Mouse (Mus musculus) CH12.LX (cell line): Measurements from ENCODE around the gene Grin3a. TPM values are rescaled to one million over a fixed set of nuclear protein-coding genes. Genes with fewer than 3 reads are reported as not detected.

ENCODE experiments used
- DNase-seq: peaks from one replicate; pipeline ENCODE4 v3.0.0-alpha.2; 2013; ENCODE audit errors: extremely low read depth
- H3K27ac ChIP-seq: 2 replicates; pipeline ENCODE4 v1.5.1; 2012; ENCODE audit warnings: low read depth, mild to moderate bottlenecking, control low read depth, moderate library complexity; ENCODE audit not compliant: insufficient read depth
- H3K27me3 ChIP-seq: replicated peaks from 2 replicates; pipeline ENCODE3; 2012; ENCODE audit warnings: inconsistent platforms
- H3K36me3 ChIP-seq, 2 experiments: replicated peaks in 1 of 2; 2 replicates each; pipeline versions ENCODE3 to v1.6.1; 2012; ENCODE audit warnings: inconsistent platforms in 1 of 2, low read length in 1 of 2, mild to moderate bottlenecking in 1 of 2, mixed read lengths in 1 of 2, moderate library complexity in 1 of 2; ENCODE audit not compliant: control insufficient read depth in 1 of 2, insufficient read depth in 1 of 2
- H3K4me1 ChIP-seq, 2 experiments: 2 replicates each; pipeline ENCODE4 v1.6.1; 2012; ENCODE audit warnings: inconsistent platforms in 1 of 2, moderate library complexity in 1 of 2; ENCODE audit not compliant: insufficient read depth in 2 of 2, control insufficient read depth in 1 of 2
- H3K4me2 ChIP-seq: 2 replicates; pipeline ENCODE4 v1.6.1; 2012; ENCODE audit warnings: low read depth, mild to moderate bottlenecking, control low read depth; ENCODE audit not compliant: poor library complexity, insufficient read depth, severe bottlenecking
- H3K4me3 ChIP-seq, 3 experiments: fragments of 150-350 bp in 1 of 3; sonication (generic) in 1 of 3; replicated peaks in 1 of 3; 2 replicates each; pipeline versions ENCODE3 to v1.5.1; 2011 to 2012; ENCODE audit warnings: low read depth in 2 of 3, low read length in 2 of 3, mild to moderate bottlenecking in 2 of 3, moderate library complexity in 2 of 3, control low read depth in 1 of 3, improper control_type of control experiment in 1 of 3, inconsistent platforms in 1 of 3, mixed read lengths in 1 of 3; ENCODE audit not compliant: poor library complexity in 1 of 3
- H3K79me2 ChIP-seq: replicated peaks from 2 replicates; pipeline ENCODE4 v1.6.1; 2012; ENCODE audit warnings: mild to moderate bottlenecking, moderate library complexity; ENCODE audit not compliant: control insufficient read depth, poor library complexity, insufficient read depth, severe bottlenecking; ENCODE audit errors: extremely low read depth
- H3K9ac ChIP-seq: 2 replicates; pipeline ENCODE4 v1.6.1; 2012; ENCODE audit warnings: low read depth, mild to moderate bottlenecking, control low read depth, moderate library complexity; ENCODE audit not compliant: insufficient read depth
- H3K9me3 ChIP-seq: replicated peaks from 2 replicates; pipeline ENCODE3; 2012; ENCODE audit warnings: low read length, inconsistent platforms, mixed read lengths
- BHLHE40 ChIP-seq: IDR thresholded peaks from 2 replicates; pipeline ENCODE4 v1.6.1; 2011; ENCODE audit warnings: mild to moderate bottlenecking, low read depth, low read length, improper control_type of control experiment
- CHD1 ChIP-seq: IDR thresholded peaks from 2 replicates; pipeline ENCODE4 v1.6.1; 2012; ENCODE audit warnings: low read depth, low read length, improper control_type of control experiment, inconsistent platforms
- CHD2 ChIP-seq: IDR thresholded peaks from 2 replicates; pipeline ENCODE4 v1.6.1; 2011; ENCODE audit warnings: low read length, improper control_type of control experiment
- CTCF ChIP-seq, 2 experiments: IDR thresholded peaks in 1 of 2; conservative IDR thresholded peaks in 1 of 2; 2 replicates each; pipeline ENCODE4 v1.5.1; 2011 to 2012; ENCODE audit warnings: low read depth in 2 of 2, low read length in 2 of 2, improper control_type of control experiment in 1 of 2, inconsistent platforms in 1 of 2, mild to moderate bottlenecking in 1 of 2, moderate library complexity in 1 of 2
- E2F4 ChIP-seq: IDR thresholded peaks from 2 replicates; pipeline ENCODE4 v1.6.1; 2011; ENCODE audit warnings: low read depth, low read length, improper control_type of control experiment; ENCODE audit not compliant: insufficient replicate concordance
- EP300 ChIP-seq: IDR thresholded peaks from 2 replicates; pipeline ENCODE4 v1.6.1; 2011; ENCODE audit warnings: low read length, improper control_type of control experiment
- ETS1 ChIP-seq: conservative IDR thresholded peaks from 2 replicates; pipeline ENCODE4 v1.6.1; 2012; ENCODE audit warnings: low read depth, mild to moderate bottlenecking, inconsistent platforms, low read length, improper control_type of control experiment, moderate library complexity
- GABPA ChIP-seq: IDR thresholded peaks from 2 replicates; pipeline ENCODE4 v1.6.1; 2012; ENCODE audit warnings: low read depth, low read length, improper control_type of control experiment, inconsistent platforms; ENCODE audit not compliant: insufficient replicate concordance
- HCFC1 ChIP-seq: IDR thresholded peaks from 2 replicates; pipeline ENCODE4 v1.6.1; 2012; ENCODE audit warnings: low read depth, mild to moderate bottlenecking, inconsistent platforms, low read length, improper control_type of control experiment
- IRF4 ChIP-seq: IDR thresholded peaks from 2 replicates; pipeline ENCODE4 v1.6.1; 2014; ENCODE audit warnings: low read depth, mild to moderate bottlenecking, inconsistent platforms, low read length, improper control_type of control experiment
- JUND ChIP-seq: conservative IDR thresholded peaks from 2 replicates; pipeline ENCODE4 v1.6.1; 2011; ENCODE audit warnings: low read depth, low read length, improper control_type of control experiment
- KAT2A ChIP-seq: IDR thresholded peaks from 2 replicates; pipeline ENCODE4 v1.6.1; 2012; ENCODE audit warnings: low read length, improper control_type of control experiment, inconsistent platforms; ENCODE audit not compliant: insufficient replicate concordance
- MAFK ChIP-seq: IDR thresholded peaks from 2 replicates; pipeline ENCODE4 v1.6.1; 2011; ENCODE audit warnings: low read length, improper control_type of control experiment; ENCODE audit not compliant: insufficient replicate concordance
- MAX ChIP-seq: IDR thresholded peaks from 2 replicates; pipeline ENCODE4 v1.6.1; 2011; ENCODE audit warnings: low read length, improper control_type of control experiment
- MAZ ChIP-seq: IDR thresholded peaks from 2 replicates; pipeline ENCODE4 v1.6.1; 2012; ENCODE audit warnings: low read depth, mild to moderate bottlenecking, inconsistent platforms, low read length, improper control_type of control experiment, moderate library complexity
- MEF2A ChIP-seq: IDR thresholded peaks from 2 replicates; pipeline ENCODE4 v1.6.1; 2014; ENCODE audit warnings: low read depth, mild to moderate bottlenecking, inconsistent platforms, low read length, improper control_type of control experiment, borderline replicate concordance
- MXI1 ChIP-seq: IDR thresholded peaks from 2 replicates; pipeline ENCODE4 v1.6.1; 2011; ENCODE audit warnings: mild to moderate bottlenecking, low read depth, low read length, improper control_type of control experiment
- NELFE ChIP-seq: IDR thresholded peaks from 2 replicates; pipeline ENCODE4 v1.6.1; 2011; ENCODE audit warnings: low read depth, low read length, improper control_type of control experiment
- PAX5 ChIP-seq: IDR thresholded peaks from 2 replicates; pipeline ENCODE4 v1.6.1; 2012; ENCODE audit warnings: low read length, inconsistent platforms, mixed read lengths
- POLR2A ChIP-seq: IDR thresholded peaks from 2 replicates; pipeline ENCODE4 v1.6.1; 2011; ENCODE audit warnings: low read depth, mild to moderate bottlenecking, improper control_type of control experiment, low read length
- POLR2AphosphoS2 ChIP-seq: IDR thresholded peaks from 2 replicates; pipeline ENCODE4 v1.6.1; 2011; ENCODE audit warnings: low read depth, low read length, improper control_type of control experiment
- RAD21 ChIP-seq: IDR thresholded peaks from 2 replicates; pipeline ENCODE4 v1.6.1; 2011; ENCODE audit warnings: low read depth, mild to moderate bottlenecking, low read length, improper control_type of control experiment, moderate library complexity
- RCOR1 ChIP-seq: conservative IDR thresholded peaks from 2 replicates; pipeline ENCODE4 v1.6.1; 2012; ENCODE audit warnings: low read depth, mild to moderate bottlenecking, inconsistent platforms, low read length, improper control_type of control experiment
- SMC3 ChIP-seq: IDR thresholded peaks from 2 replicates; pipeline ENCODE4 v1.6.1; 2011; ENCODE audit warnings: low read depth, low read length, improper control_type of control experiment
- TBP ChIP-seq: conservative IDR thresholded peaks from 2 replicates; pipeline ENCODE4 v1.6.1; 2011; ENCODE audit warnings: low read depth, low read length, improper control_type of control experiment
- TCF12 ChIP-seq: IDR thresholded peaks from 2 replicates; pipeline ENCODE4 v1.6.1; 2014; ENCODE audit warnings: low read depth, mild to moderate bottlenecking, inconsistent platforms, low read length, improper control_type of control experiment
- USF2 ChIP-seq: conservative IDR thresholded peaks from 2 replicates; pipeline ENCODE4 v1.6.1; 2011; ENCODE audit warnings: low read depth, low read length, improper control_type of control experiment
- ZC3H11A ChIP-seq: IDR thresholded peaks from 2 replicates; pipeline ENCODE4 v1.6.1; 2012; ENCODE audit warnings: low read depth, mild to moderate bottlenecking, inconsistent platforms, low read length, improper control_type of control experiment
- ZKSCAN1 ChIP-seq: IDR thresholded peaks from 2 replicates; pipeline ENCODE4 v1.6.1; 2012; ENCODE audit warnings: low read depth, inconsistent platforms, low read length, improper control_type of control experiment, borderline replicate concordance
- ZMIZ1 ChIP-seq: IDR thresholded peaks from 2 replicates; pipeline ENCODE4 v1.6.1; 2012; ENCODE audit warnings: low read depth, mild to moderate bottlenecking, inconsistent platforms, low read length, improper control_type of control experiment
- ZNF384 ChIP-seq: IDR thresholded peaks from 2 replicates; pipeline ENCODE4 v1.6.1; 2012; ENCODE audit warnings: low read depth, low read length, improper control_type of control experiment, inconsistent platforms
- dilution Hi-C: fragments of 300-500 bp; cut with MboI; formaldehyde crosslinking; loops from 2 replicates; pipeline ENCODE4 v1.14.3; 2020; ENCODE audit warnings: low sequenced_read_pairs; ENCODE audit not compliant: extremely low pct_unique_long_range_greater_than_20kb, extremely low pct_ligation_motif_present
- in situ Hi-C: fragments of 300-500 bp; cut with MboI; formaldehyde crosslinking; loops from 3 replicates; pipeline ENCODE4 v1.14.3; 2019; ENCODE audit warnings: low sequenced_read_pairs, low pct_ligation_motif_present, low pct_unique_long_range_greater_than_20kb, mixed read lengths
- polyA plus RNA-seq: library from polyadenylated mRNA; unstranded; fragments of >175 nt; gene quantifications from 2 replicates; pipeline ENCODE4 v1.2.1, GENCODE M21; 2012; ENCODE audit warnings: low read depth; ENCODE audit not compliant: insufficient read length
- total RNA-seq, 2 experiments: library from RNA; depleted of rRNA; stranded (reverse); fragments of 300-350 nt in 1 of 2; fragments of >200 nt in 1 of 2; gene quantifications; 2 replicates each; pipeline ENCODE4 v1.2.3; 2012 to 2014

The Grin3a gene
- total and polyA plus RNA-seq, 3 experiments = 0.06 TPM; not detected in 2

GRCm38 (mm10) chr4:49628941-49629340 is 216.6 kb downstream of the Grin3a start:
- TF ChIP-seq CHD2 (no peak), KAT2A (no peak), TCF12 (no peak), PAX5 (no peak), TBP (no peak)
- TF ChIP-seq, all 38 proteins: peak for 0
- in situ Hi-C loops = loop anchor here (10.0 kb wide), 1 partner anchor 64 kb away; no protein-coding TSS in a partner anchor
- Histone ChIP-seq H3K27ac (no peak overlapping the region), H3K4me3 (no peak overlapping the region), H3K36me3 (peaks cover 4 to 5% of the 10 kb centered on the region in 2 experiments), H3K9me3 (no peaks in the 10 kb centered on the region), H3K27me3 (no peaks in the 10 kb centered on the region), H3K79me2 (peaks cover 15% of the 10 kb centered on the region), H3K9ac (no peak overlapping the region), H3K4me1 (peaks cover 0 to 24% of the 10 kb centered on the region in 2 experiments; a peak in 2 of 4 replicates), H3K4me2 (no peak overlapping the region)
- no peak for DNase-seq
- dilution Hi-C loops = no loop called here

DNA sequence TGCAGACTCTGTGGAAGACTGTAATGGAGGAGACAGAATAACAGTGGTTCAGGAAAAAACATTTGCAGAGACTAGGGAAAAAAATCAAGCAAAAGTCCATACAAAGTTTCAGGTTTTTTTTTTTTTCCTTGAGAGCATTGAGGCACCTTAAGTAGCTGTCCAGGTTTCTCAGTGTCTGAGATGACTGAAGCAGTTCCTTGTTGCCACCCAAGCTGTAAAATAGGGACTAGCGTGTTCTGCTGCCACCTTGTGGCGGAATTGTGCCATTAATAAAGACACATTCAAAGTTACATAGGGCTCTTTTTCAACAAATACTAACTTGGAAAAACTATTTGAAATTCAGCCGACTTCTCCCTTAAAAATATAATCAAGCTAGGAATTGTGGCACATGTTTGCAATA is 218.6 kb downstream of the Grin3a start:
- H3K36me3 ChIP-seq = no peaks in the 10 kb centered on the region
- no peak overlapping the region for H3K27ac ChIP-seq
- no peak overlapping the region for H3K4me3 ChIP-seq
- in situ Hi-C loops = loop anchor here (10.0 kb wide), 1 partner anchor 62 kb away; no protein-coding TSS in a partner anchor
- DNase-seq = peak; percentile 84
- H3K27me3 ChIP-seq = no peaks in the 10 kb centered on the region
- H3K4me1 ChIP-seq = peaks cover 0 to 13% of the 10 kb centered on the region in 2 experiments; a peak in 2 of 4 replicates
- H3K4me2 ChIP-seq = no peak overlapping the region
- H3K79me2 ChIP-seq = no peaks in the 10 kb centered on the region
- H3K9me3 ChIP-seq = no peaks in the 10 kb centered on the region
- TF ChIP-seq MAZ (no peak), POLR2A (no peak), PAX5 (no peak), EP300 (no peak), ETS1 (no peak), RCOR1 (no peak), E2F4 (no peak), ZC3H11A (peak; percentile 25; the same call in 1 of the 2 replicates), TBP (no peak), CHD1 (no peak), ZNF384 (peak; percentile 13; the same call in 1 of the 2 replicates), SMC3 (peak; percentile 91), USF2 (no peak), MEF2A (no peak), ZKSCAN1 (no peak), IRF4 (no peak), GABPA (no peak), CHD2 (no peak), JUND (no peak), POLR2AphosphoS2 (no peak), MAX (no peak), CTCF (conservative IDR thresholded peaks at IDR 0.05 in 1 of 2, IDR thresholded peaks at IDR 0.05 in 1 of 2; ENCODE audit: low read depth in 2 of 2, low read length in 2 of 2) (peak; percentile 65 to 82), RAD21 (peak; percentile 75), BHLHE40 (no peak), KAT2A (no peak), HCFC1 (no peak), ZMIZ1 (no peak), NELFE (no peak), MXI1 (no peak), MAFK (no peak)
- dilution Hi-C loops = no loop called here
- no peak overlapping the region for H3K9ac ChIP-seq
